Mouse (Mus musculus) effector memory CD4-positive, alpha-beta T cell, adult 7 months (primary cell): ENCODE measurements around the gene Trpm7. TPM values are rescaled to one million over a fixed set of nuclear protein-coding genes. Genes with fewer than 3 reads are reported as not detected.

Experiments
- polyA plus RNA-seq: library from polyadenylated mRNA; unstranded; fragments of 100-300 nt; shearing (Covaris generic); gene quantifications from one replicate; pipeline ENCODE4 v1.2.1, GENCODE M21; 2017

The Trpm7 gene
- polyA plus RNA-seq: 58.4 TPM

DNA sequence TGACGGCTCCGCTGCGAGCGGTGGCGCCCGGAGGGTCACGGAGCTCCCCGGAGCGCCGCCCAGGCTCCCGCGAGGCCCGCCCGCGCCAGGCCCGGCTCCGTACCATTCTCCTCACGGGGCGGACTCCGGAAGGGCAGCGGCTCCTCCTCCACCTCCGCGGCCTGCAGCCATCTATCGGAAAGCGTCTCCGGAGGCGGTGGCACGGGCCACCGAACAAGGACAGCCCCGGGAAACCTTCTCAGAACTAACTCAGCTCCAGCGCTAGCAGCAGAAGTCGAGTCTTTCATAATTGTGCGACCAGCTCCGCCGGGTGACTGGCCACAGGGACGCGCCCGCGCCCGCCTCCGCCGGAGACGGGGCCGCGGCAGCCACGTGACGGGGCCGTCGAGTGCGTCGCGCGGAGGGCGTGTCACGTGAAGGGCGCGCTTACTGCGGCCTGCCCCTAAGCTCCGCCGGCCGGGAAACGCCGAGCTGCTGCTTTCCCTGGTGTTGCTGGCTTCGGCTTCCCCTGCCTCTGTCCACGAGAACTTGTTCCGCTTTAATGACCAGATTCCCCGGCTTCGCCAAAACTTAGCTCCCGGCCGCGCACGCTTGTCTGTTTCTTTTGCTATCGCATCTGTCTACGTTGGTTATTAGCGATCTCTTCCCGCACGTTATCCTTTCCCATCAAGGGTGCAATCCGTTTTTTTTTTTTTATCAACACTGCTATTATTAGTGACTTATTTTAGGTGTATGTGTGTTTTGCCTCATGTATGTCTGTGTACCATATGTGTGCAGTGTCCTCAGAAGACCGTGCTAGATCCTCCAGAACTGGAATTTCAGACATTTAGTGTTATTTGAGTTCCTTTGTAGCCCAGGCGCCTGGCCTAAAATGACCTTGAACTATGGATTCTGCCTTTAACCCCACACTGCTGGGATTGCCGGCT is at the start of gene Trpm7:
TSS of gene Trpm7 (minus strand) at position 360 of the 926 bp plus-strand sequence.

DNA sequence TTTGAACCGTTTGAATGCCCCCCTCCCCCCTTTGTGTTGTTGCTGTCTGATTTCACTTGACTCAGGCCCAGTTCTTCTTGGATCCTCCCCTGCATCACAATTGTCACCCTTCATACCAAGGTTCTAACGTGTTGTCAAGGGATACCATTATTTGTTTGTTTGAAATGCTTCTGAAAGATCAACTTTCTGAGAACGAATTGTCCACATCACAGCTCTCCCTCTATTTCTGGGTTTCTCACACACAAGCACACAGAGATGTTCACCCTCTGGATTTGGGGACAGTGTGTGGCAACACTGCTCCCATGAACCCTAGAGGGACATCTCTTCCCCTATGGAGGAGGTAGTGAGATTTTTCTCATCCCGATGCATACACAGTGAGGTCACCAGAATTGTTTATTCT is 92.7 kb downstream of the Trpm7 start, which contains the start of gene Usp50:
TSS of gene Usp50 (minus strand) at position 101 of the 400 bp plus-strand sequence.

Other genes with a start within 250 kb of the Trpm7 start
- gene Gabpb1, start 199.9 kb downstream of the Trpm7 start, polyA plus RNA-seq: 233 TPM
- gene Usp8, start 168.9 kb downstream of the Trpm7 start, polyA plus RNA-seq: 48.1 TPM
- gene Usp50, start 92.8 kb downstream of the Trpm7 start, polyA plus RNA-seq: 2.8 TPM
- gene Sppl2a, start 57.0 kb upstream of the Trpm7 start, polyA plus RNA-seq: 50.2 TPM
- 10.9 TPM for gene Ap4e1, start 132.5 kb upstream of the Trpm7 start, polyA plus RNA-seq
- gene Blvra, start 194.4 kb upstream of the Trpm7 start, polyA plus RNA-seq: 50.8 TPM